Mouse (Mus musculus) gonadal fat pad, adult 2 months (tissue): Measurements from ENCODE around the gene Vegfc. TPM values are rescaled to one million over a fixed set of nuclear protein-coding genes. Genes with fewer than 3 reads are reported as not detected.

Experiments
- DNase-seq: peaks from one replicate; pipeline ENCODE4 v3.0.0-alpha.2; 2012; ENCODE audit warnings: low read depth
- polyA plus RNA-seq: library from polyadenylated mRNA; depleted of rRNA; stranded (reverse); fragments of >200 nt; gene quantifications from 2 replicates; pipeline ENCODE4 v1.2.3, GENCODE M21; 2012

Vegfc gene
- polyA plus RNA-seq, 1 experiment, result 3.6 TPM

- no peak for DNase-seq
Observed at GRCm38 (mm10) chr8:54185927-54186326, 108.5 kb downstream of the Vegfc start.

GRCm38 (mm10) chr8:54216250-54216649 lies 138.8 kb downstream of the Vegfc start:
- DNase-seq, result no peak

- DNase-seq, result no peak
Observed at GRCm38 (mm10) chr8:54228801-54229204, 151.4 kb downstream of the Vegfc start.

- no peak for DNase-seq
Observed at GRCm38 (mm10) chr8:54230638-54231037, 153.2 kb downstream of the Vegfc start.

- DNase-seq, result no peak
Observed at GRCm38 (mm10) chr8:54233316-54233715, 155.9 kb downstream of the Vegfc start.
